Mouse (Mus musculus) liver, adult 2 months (tissue): ENCODE results near the gene Atp13a1.

ENCODE experiments used
- CTCF ChIP-seq: fragments of 200-500 bp; IDR thresholded peaks from 2 replicates; pipeline ENCODE4 v1.5.1; 2011; ENCODE audit warnings: low read depth, low read length, control low read depth
- POLR2A ChIP-seq: fragments of 200-500 bp; IDR thresholded peaks from 2 replicates; pipeline ENCODE4 v1.6.1; 2011; ENCODE audit warnings: low read length, control low read depth; ENCODE audit not compliant: insufficient read depth; ENCODE audit errors: extremely low read depth

GRCm38 (mm10) chr8:69847167-69848065 lies 56.5 kb downstream of the Atp13a1 start:
- TF ChIP-seq CTCF: no peak
- no peak for TF ChIP-seq POLR2A
